Mouse (Mus musculus) layer of hippocampus, postnatal 14 days (tissue): Measurements from ENCODE around the gene Lig1. TPM values are rescaled to one million over a fixed set of nuclear protein-coding genes. Genes with fewer than 3 reads are reported as not detected.

Experiments used
- DNase-seq, 2 experiments: peaks; one replicate each; pipeline ENCODE4 v3.0.0; 2021 to 2022; ENCODE audit warnings: low spot score in 2 of 2, mixed read lengths in 1 of 2
- total RNA-seq, 2 experiments: library from RNA; stranded (reverse); gene quantifications; 2 replicates each; pipeline ENCODE4 v1.2.3; 2021

The Lig1 gene
- total RNA-seq, 2 experiments from 2014 or later, result 7.1 to 9.5 TPM

DNA sequence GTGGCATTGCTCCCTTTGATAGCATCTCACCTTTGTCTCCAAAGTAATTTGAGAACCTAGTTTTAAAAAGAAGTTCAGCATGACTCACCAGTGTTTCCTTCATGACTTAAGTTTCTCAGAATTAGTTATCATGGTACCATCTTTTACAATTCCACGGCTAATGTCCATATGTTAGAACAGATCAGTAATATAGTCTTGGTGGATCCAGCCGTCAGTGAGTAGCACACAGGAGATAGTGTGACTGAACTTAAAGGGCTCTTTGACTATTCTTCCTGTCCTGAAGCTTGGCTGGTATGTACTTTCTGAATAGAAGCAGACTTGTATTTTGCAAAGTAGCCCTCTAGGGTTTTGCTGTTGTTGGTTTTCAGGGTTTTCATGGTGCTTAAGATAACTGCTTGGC is 32.3 kb downstream of the Lig1 start:
- no peak for DNase-seq

DNA sequence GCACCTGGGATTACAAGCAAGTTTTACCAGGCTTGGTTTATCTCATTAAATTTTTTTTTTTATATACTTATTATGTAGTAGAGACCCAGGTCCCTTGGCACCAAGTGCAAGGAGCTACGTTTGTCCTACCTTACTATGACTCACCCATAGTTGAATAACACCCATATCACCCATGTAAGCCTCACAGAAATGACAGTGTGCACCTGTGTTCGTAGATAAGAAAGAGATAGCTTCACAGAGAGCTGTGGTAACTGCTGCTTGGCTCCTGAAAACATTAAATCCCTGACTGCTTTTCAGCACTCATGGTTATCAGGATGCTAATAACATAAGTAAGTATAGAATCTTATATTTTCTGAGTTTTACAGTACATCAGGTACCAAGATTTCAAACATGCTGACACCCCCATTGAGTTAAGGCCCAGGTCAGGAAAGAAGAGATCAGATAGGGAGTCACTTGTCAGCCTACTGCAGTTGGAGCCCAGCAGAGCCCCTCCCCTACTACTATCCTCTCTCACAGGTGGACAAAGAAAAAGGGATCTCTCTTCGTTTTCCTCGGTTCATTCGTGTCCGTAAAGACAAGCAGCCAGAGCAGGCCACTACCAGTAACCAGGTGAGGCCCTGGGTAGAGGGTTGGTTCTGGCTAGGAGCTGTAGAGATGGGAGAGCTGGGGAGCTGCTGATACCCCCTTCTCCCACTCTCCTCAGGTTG is 33.6 kb downstream of the Lig1 start:
- DNase-seq, result no peak

DNA sequence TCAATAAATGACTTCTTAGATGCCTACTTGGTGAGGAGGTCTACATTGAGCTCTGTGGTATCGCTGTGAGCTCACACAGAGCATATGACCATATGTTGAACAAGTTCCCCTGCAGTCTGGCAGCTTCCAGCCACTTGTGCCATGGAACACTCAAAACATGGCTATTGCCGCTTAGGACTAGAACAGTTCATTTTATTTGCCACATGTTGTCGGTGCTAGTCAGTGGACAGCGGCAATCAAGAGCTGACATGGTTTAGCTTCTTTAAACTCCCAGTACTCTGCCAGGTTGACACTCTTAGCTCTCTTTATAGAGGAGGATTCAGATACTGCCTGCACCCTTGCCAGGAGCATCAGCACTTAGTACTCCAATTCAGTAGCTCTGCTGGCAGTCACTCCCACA is 34.3 kb downstream of the Lig1 start:
- DNase-seq, result no peak

DNA sequence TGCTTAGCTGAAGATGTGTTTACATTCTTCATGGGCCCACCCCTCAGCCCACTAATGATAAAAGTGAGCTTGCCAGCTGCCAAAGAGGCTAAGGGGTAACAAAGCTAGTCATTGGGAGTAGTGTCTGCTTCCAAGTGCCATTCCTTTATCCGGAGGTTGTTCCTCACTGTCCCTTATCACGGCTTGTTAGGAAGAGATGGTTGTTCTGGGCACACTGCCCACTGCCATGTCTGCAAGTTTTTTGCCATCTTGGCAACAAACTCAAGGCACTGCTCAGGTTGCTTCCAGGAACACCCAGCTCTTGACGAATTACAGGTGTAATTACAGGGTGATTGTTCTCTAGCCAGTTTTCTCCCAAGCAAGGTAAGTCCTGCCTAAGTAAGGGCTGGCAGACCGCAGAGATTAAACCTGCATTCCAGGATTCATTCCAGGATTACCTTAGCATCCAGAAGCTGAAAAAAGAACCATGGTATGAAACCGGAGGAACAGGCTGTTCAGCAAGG is 37.1 kb downstream of the Lig1 start:
- DNase-seq, result no peak

DNA sequence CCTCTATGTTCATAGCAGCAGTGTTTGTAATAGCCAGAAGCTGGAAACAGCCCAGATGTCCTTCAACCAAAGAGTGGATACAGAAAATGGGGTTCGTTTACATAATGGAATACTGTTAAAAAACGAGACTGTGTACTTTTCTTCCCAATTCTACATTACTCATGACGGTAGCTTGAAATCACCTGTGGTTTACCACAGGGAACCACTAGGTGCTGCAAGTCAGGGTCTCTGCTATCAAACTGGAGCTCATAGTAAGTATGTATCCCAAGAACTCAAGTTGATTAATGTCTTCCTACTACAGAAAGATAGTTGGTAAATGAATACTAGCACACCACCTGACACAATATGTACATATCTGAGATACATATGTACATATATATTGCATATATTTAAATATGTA is 44.3 kb downstream of the Lig1 start:
- DNase-seq, result no peak

DNA sequence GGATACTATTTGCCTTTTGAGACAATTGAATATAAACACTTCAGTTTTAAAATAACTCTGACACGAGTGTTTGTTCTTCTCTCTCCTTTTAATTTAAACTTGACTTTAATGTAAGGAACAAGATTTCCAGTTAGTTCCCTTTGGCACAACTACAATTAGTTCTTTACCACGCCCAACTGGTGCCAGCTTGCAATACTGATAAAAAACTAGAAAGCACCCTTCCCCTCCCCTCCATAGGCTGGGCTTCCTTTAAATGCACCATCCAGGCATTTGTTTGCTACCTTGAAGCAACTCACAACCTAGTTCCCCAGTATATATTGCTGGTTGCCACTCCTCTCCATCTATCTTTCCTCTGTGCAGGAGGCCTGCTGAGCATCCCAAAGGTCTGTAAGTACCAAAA is 47.2 kb downstream of the Lig1 start, which contains the start of gene Pla2g4c:
Gene Pla2g4c (plus strand): TSS at position 340 of the 400 bp plus-strand sequence.
- no peak for DNase-seq

DNA sequence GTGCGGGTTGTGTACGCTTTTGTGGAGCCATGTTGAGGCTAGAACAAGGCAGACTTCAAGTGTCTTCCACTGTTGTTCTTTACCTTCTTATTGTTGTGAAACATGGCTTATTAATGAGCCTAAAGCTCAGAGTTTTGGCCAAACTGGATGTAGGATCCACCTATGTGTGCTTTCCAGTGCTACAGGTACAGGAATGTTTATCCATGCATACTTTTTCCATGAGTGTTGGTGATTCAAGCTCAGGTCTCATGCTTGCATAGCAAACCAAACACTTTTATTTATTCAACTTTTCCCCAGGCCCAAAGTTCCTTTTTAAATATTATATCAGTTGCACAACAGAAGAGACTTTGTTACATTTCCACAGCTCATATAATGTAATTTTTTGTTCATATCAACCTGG is 53.5 kb downstream of the Lig1 start:
- DNase-seq, result no peak

DNA sequence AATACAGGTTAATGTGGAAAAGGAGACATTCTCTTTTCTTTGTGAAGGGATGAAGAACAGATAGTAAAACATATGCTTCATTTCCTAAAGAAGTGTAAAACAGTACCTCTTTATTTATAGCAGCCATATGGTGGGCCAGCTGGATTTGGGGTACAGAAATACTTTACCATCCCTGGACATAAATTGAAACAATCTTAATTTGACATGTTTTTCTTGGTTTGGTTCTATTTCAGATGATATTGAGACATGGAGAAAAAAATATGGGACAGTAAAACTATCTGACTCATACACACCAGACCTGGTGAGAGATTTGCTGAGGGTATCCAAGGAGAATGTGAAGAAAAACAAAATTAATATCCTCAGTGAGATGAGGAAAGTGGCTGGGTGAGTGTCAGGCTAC is 78.9 kb downstream of the Lig1 start:
- peak in 1 of 2 experiments; percentile 11 for DNase-seq

Other genes with a start within 250 kb of the Lig1 start
- 100 to 1,000 TPM; 143 to 149 TPM for gene Chmp2a, start 242.5 kb upstream of the Lig1 start, total RNA-seq
- gene Ube2m, start 239.0 kb upstream of the Lig1 start, total RNA-seq, result 100 to 1,000 TPM; 199 to 212 TPM
- 10 to 100 TPM; 13.7 to 17.4 TPM for gene Mzf1, start 222.5 kb upstream of the Lig1 start, total RNA-seq
- not detected for gene Vmn1r85, start 182.1 kb upstream of the Lig1 start, total RNA-seq
- gene Vmn1r86, start 157.4 kb upstream of the Lig1 start, total RNA-seq, result not detected
- not detected for gene Vmn1r87, start 137.1 kb upstream of the Lig1 start, total RNA-seq
- gene Vmn1r88, start 117.7 kb upstream of the Lig1 start, total RNA-seq, result under 1 TPM; 0.21 to 0.23 TPM
- not detected for gene Vmn1r89, start 64.3 kb upstream of the Lig1 start, total RNA-seq
- 10 to 100 TPM; 12.0 to 12.2 TPM for gene Zswim9, start 1.4 kb downstream of the Lig1 start, total RNA-seq
- under 1 TPM; 0.41 to 0.48 TPM for gene Pla2g4c, start 47.4 kb downstream of the Lig1 start, total RNA-seq
- under 1 TPM in 1 of 2 experiments, not detected in 1; 0.18 TPM for gene Cabp5, start 120.8 kb downstream of the Lig1 start, total RNA-seq
- gene Bsph1, start 173.6 kb downstream of the Lig1 start, total RNA-seq, result not detected